Mouse (Mus musculus): ENCODE measurements at regions not wholly inside any gene's neighbourhood (a gene's known extent, or its start where the extent isn't known, plus 50 kb on each side); places are given as distances from the start of the nearest gene placed in this dataset.
A peak's percentile ranks its signal among the peaks of the same experiment; 100 is the strongest.

DNA sequence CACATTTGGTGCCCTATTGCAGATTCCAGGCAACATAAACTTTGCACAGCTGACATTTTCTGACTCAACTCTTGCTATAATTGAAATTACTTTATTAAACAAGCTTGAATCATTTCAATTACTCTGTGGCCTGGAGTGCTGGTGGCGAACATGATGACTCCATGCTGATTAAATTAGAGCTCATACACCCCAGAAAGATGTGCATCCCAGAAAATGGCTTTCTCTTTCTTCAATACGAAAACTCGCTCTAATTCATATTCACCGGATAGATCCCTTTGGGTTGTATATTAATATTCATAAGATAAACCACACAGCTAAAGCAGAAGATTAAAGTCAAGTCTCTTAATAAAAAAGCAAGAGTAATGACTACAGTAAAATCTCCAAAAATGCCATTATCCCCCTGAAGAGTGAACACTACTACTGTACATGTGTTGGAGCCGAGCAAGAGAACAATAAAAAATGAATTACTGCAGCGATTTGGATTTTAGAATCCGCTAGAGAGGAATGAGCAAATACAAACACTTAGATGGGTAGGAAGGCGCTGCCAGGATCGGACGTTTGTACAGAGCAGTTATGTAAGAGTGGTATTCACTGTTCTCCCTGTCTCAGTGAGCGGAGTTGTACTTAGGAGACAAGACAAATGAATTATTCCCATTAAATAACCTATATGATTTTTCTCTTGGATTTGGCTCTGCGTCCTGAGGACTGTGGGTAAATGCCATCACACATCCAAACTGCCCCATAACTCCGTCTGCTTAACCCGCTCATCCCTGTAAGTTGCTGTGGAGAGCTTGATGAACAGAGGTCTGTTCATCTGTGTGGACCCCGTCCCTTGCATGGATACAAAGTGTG, 264.5 kb upstream of the Igfbp7 start:
- peak in 1 of 2 experiments; percentile 5 for DNase-seq (ENCODE audit: low spot score in 2 of 2)
- intact Hi-C loops (cut with DNase I): no loop called here

DNA sequence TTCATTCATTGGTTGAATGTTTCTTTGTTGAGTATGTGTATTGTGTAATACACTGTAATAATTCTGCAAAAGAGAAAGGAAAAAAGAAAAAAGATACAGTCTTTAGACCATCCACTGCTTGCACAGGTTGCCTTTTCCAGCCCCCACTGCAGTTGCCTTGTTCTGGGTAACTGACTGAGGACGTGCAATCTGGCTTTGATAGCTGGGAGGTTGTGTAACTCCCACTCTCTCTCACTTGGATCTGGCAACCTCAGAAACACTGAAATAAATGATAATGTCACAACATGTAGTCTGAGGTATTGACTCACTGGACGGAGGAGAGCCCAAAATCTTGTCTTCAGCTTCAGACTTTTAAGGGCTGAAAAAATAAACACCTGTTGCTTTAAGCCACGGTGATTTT, 255.3 kb upstream of the Igfbp7 start:
- intact Hi-C loops (cut with DNase I): no loop called here
- peak in 1 of 2 experiments; percentile 57 for DNase-seq (ENCODE audit: low spot score in 2 of 2)

DNA sequence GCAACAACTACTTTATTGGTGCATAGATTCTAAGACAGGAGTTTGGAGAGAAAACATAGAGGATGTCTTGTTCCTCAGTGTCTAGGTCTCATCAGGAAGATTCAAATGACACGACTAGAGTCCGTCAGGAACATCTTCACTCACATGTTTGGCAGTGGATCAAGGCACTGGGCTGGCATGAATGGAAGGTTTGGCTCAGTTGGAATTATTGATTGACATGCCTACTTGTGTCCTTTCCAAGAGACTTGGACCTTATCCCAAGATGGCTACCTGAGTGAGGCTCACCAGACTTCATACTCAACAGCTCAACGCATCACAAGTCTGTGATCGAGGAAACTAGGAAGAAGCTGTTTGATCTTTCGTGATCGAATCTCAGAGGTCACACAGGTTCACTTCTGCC, 251.2 kb upstream of the Igfbp7 start:
- DNase-seq (ENCODE audit: low spot score in 2 of 2): no peak
- intact Hi-C loops (cut with DNase I): no loop called here

DNA sequence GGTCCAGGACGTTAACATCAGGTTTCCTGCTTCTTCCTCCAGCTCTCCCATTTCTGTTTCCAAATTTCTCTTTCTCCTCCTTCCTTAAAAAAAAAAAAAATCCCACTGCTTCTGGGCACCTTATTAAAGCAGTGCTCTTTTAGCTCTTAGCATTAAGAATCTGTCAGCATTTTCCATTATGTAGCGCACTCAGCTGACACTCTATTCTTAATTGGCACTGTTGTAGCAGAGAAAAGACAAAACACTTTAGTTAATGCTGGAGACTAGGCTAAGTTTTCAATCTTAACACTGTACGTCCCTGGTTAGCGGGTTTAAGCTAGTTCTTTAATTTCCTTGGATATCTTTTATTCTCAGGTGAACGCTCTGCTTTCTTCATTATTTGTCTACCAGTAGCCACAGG, 236.8 kb upstream of the Igfbp7 start:
- DNase-seq (ENCODE audit: low spot score in 2 of 2): no peak
- intact Hi-C loops (cut with DNase I): no loop called here

DNA sequence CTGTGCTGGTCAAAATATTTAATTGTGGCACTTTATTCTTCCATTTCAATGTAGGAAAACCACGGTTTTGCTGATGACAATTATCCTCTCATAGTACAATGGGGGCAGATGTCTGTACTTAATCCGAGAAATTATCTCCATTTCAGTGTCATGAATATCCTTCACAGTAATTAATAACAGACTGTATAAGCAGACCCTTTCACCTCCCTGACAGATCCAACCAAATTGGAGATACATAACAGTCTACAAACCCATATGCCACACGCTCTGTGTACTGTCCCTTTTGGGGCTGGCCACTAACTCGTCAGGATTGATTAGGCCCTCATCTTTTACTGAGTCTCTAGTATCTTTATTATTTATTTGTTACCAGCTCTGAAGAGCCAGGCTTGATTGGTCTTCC, 212.6 kb upstream of the Igfbp7 start:
- intact Hi-C loops (cut with DNase I): no loop called here
- no peak for DNase-seq (ENCODE audit: low spot score in 2 of 2)

DNA sequence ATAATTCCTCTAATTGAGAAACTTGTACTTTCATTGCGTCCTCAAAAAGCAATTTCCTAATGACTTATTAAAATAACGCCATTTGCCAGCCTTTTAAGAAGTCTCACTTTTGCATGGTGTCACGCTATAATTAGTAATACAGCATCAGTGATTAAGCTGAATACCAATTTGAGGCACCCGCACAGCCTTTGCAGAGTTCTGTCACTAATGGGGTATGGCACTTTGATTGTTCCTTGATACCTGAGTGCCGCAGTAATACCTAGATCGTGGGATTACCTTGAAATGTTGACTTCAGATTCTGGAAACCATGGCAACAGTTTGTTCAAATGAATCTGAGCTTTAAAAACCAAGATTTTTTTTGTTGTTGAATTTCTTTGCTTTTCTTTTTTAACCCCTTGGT, 202.7 kb upstream of the Igfbp7 start:
- intact Hi-C loops (cut with DNase I): no loop called here
- no peak for DNase-seq (ENCODE audit: low spot score in 2 of 2)

DNA sequence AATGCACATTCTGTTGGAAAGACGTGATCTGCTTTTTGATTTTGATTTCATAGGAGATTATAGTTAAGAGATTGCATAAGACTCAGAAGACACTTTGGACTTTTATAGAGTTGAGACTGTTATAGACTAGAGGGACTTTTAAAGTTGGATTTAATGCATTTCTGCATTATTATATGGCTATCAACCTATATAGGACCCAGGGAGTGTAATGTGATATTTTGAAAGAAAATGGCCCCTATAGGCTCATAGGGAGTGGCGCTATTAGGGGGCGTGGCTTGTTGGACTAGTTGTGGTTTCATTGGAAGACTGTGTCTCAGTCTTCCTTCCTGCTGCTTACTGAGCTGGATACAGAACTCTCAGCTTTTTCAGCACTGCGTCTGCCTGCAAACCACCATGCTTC, 186.9 kb upstream of the Igfbp7 start:
- DNase-seq (ENCODE audit: low spot score in 2 of 2): no peak
- intact Hi-C loops (cut with DNase I): no loop called here

DNA sequence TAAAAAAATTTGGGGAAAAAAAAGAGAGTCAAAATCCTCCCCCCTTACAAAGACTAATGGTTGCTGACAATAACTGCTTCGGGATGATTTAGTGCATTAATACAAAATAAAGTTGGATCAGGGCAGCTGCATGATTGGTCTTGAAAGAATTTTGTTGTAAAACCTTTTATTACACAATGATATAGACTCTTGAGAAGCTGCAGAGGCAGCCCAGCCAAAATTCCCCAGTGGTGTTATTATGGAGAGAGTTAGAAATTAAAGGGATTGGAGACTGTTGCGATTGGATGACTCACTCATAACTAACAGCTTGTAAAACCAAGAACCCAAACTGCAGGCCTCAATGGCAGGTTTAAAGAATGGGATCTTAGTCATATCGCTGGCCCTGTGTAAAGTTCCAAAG, 181.4 kb upstream of the Igfbp7 start:
- no peak for DNase-seq (ENCODE audit: low spot score in 2 of 2)
- intact Hi-C loops (cut with DNase I): no loop called here

DNA sequence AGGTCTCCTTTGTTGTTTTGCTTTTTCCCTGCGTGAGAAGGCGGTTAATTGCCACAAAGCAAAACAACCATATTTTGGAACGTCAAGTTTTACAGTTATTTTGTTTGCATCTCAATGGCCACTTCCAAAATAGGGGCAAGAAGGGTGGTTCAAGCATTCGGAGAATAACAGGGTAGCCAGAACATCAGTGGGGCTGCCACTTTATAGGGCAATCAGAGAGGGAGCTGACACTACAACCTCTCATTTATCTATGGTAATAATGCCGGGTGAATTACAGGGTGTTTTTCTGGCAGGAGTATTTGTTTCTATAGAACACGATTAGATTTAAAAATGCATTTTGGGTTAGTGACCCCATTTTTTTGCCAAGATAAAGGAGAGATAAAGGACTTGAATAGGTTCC, 173.9 kb upstream of the Igfbp7 start:
- no peak for DNase-seq (ENCODE audit: low spot score in 2 of 2)
- intact Hi-C loops (cut with DNase I): no loop called here

DNA sequence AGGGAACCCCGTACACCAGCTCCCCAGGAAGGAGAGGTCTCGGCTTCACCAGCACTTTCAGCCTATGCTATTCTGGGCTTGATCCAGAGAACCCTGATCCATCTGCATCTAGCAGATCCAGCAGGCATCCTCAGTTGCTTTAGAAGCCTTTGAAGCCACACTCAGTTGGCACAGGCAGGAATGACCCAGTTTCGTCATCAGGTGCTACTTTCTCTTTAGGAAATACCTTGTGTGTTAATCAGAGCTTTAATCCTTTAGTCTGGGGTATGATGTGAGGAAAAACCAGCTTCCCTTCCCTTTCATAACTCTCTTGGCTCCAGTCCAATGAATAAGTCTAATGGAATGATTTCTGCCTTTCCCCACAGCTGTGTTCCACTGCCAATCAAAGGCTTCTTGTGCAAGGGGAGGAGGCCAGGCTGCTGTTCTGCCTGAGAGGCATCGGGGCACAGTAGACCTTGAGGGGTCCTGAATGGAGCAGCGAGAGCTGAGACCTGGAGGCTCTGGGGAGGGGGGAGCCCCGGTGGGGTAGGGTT, 173.3 kb upstream of the Igfbp7 start:
- peak; percentile 3 to 11 for DNase-seq (ENCODE audit: low spot score in 2 of 2)
- intact Hi-C loops (cut with DNase I): no loop called here

DNA sequence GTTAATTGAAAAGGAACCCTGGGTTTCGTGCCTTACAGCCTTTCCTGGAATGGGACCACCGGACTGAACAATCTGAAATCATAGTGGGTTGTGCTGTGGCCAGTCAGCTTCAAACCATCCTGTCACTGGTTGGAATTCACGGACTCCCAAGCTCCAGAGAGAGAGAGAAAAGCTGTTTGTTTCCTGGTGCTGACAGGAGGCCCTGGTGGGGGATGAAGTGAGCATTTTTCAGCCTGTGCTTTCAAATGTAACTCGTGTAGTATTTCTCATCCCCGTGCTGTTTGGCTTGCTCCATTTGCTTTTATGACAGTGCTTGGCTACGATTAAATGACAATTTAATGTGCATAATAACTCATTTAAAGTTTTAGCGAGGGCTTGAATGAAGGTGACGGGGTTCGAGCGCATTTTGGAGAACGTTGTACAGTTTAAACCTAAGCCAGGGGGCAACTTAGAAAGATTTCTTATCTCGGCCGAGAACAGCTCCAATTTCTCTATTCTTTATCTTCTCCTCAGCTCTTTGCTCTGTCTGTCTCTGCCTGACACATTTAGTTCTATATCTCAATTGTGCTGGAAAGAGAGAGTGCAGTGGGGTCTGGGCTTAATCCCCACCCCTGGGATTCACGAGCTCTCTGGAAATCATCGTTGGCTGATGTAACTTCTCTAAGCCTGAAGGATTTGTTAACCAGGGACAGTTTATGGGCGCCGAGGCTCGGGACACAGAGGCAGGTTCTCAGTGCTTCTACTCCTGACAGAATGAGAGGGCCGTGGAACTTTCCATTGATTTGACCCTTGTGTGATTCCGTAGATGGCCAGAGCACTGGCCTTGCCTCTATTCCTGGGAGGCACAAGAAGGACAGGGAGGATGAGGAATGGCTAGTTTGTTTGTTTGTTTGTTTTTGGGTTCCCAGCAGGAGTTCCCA, 172.2 kb upstream of the Igfbp7 start:
- DNase-seq (ENCODE audit: low spot score in 2 of 2): no peak
- intact Hi-C loops (cut with DNase I): no loop called here

DNA sequence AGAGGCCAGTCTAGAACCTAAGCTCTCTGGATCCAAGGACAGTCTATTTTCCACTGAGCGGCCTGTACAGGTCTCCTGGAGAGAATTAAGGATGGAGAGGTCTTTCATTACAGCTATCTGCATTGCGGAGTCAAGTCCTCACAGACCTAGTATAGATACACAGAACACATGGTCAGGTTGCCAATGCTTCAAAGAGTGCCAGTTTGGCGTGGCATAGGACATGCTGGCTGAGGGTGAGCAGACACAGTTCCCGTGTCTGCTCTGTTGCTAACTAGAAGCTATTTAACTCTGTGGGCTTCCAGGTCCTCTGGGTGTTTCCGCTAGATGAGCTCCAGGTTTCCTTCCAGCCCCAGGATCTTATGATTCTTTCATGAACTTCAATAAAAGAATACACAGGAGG, 169.0 kb upstream of the Igfbp7 start:
- no peak for DNase-seq (ENCODE audit: low spot score in 2 of 2)
- intact Hi-C loops (cut with DNase I): no loop called here

DNA sequence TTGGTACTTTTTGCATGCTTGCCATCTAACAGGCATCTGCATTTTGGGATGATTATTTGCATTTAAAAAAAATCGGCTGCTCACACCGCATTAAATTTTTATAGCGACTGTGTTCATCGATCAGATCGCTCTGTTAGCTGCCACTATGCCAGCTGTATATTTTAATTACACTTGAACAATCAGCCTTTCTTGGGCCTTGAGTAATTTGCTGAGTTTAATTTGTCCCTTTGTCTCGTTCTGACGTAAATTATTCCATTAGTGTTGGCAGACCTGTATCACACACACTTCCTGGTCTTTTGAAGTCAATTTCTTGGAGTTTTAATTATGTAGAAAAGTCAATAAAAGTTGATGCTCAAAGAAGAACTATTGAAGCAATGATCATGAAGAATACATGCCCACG, 167.9 kb upstream of the Igfbp7 start:
- intact Hi-C loops (cut with DNase I): no loop called here
- DNase-seq (ENCODE audit: low spot score in 2 of 2): no peak

DNA sequence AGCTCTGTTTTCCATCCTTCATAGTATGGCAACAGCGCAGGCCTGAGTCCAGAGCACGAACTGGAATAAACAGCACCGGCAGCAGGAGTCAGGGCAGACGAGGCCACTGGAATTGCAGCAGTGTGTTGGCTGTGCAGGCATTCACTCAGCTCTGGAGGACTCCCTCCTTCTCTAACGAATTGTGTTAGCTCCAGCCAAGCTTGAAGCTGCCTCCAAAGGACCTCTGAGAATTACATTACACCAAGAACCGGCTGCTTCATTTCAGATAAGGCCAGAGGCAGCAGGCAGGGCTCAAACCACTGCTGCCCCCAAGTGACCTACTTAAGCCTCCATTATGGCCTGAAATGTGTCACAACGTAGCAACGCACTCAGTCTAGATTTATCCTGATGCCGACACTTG, 162.5 kb upstream of the Igfbp7 start:
- no peak for DNase-seq (ENCODE audit: low spot score in 2 of 2)
- intact Hi-C loops (cut with DNase I): no loop called here

DNA sequence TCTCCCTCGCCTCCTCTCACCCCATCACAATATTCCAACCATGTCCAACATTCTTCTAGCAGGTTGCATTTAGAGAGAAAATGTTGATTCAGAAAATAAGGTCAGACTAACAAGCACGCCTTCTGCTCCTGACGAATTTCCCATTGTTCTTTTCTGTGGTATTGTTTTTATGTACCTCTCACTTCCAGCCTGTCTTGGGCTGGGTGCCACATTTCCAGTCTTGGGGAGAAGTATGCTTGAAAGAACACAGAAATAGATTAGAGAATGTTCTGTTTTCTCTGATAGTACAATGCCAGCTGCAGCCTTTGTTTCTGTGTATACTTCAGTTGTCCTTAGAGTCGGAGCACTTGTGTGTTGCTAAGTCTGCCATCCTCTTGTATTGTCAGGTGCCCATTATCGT, 160.3 kb upstream of the Igfbp7 start:
- DNase-seq (ENCODE audit: low spot score in 2 of 2): no peak
- intact Hi-C loops (cut with DNase I): no loop called here

DNA sequence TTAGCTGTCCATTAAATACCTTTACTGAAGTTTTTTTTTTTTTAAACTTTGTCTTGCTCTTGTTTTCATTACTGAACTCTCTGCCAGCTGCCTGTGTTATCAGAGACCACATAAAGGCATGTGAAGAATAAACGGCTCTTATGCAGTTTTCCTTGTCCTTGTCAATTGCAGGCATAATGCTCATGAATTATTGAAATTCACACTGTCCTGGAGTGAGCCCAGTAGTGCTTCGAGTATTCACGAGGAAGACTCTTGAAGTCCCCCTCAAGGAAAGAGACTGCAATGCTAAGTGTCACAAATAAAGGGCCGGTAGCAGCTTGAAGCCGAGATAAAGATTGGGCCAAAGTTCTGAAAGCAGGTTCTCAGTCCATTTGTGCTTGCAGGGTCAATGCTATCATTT, 144.7 kb upstream of the Igfbp7 start:
- intact Hi-C loops (cut with DNase I): no loop called here
- DNase-seq (ENCODE audit: low spot score in 2 of 2): no peak

DNA sequence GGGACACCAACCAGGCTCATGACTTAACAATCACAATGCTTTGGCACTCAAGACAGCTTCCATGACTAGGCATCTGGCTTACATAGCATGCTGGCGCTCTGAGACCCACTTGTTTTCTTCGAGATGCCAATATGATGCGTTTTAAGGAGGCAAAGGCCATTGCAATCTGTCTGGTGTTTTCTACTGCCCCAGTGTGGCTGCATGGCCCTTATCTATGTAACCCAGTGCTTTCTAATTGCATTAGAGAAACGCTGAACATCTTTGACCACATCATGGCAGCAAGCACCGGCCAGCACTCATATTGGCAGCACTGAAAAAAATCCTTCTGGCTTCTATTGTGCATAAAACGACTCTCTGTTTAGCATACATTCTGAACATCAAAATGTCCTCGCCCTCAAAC, 144.2 kb upstream of the Igfbp7 start:
- intact Hi-C loops (cut with DNase I): no loop called here
- no peak for DNase-seq (ENCODE audit: low spot score in 2 of 2)

DNA sequence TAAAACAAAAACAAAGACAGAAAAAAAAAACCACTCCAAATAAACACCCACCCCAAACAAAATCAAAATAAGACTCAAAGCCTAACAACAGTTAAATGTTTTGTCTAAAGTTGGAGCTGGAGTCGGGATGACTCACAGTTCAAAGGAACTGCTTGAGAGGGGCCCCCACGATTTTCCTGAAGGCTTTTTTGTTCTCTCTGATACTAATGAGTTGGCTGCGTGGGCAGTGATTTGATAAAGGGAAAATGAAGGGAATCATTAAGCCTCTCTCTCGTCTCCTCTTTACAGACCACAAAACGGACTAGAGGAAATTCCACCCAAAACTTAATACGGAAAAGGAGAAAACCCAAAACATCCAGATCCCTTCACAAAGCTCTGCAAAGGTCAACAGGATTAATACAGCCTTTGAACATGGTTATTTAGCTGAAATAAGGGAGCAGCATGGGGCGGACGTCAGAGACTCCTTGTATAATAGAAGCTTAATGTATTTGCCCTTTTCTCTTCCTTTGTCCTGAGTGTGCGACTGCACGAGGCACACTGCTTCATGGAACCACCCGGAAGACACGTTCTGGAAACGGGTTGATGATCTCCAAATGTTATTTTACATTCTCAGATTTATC, 138.3 kb upstream of the Igfbp7 start:
- no peak for DNase-seq (ENCODE audit: low spot score in 2 of 2)
- intact Hi-C loops (cut with DNase I): no loop called here

DNA sequence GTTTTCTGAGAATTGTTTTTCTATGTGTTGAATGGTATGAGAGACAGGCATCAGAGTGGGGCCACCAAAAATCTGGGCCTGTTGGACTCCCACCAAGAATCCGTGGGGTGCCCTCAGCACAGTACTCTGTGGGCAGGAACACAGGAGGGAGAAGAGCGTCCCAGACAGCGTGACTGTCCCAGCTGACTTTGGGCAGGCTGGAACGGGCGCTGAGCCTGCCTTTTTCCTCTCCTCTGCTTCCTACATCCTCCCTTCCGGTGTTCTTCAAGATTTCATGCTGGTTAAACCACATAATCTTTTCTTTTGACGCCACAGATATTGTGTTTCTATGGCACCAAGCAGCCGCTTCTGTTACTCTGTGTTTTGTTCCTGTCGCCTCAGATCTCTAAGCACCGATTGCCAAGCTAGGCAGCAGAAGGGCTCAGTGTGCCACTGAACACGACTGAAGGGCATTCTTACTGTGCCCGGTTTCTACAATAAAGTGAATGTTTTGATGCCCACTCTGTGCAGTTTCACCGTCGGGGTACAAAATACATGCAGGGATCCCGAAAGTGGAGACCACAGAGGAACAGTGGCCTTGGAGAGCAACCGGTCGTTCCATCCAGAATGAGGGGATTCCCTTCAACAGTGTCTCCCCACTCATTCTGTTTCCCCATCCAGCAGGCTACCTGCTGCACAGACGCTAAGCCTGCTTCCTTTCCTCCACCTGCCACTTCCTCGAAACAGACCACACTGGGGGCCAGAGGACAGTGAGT, 124.6 kb upstream of the Igfbp7 start:
- intact Hi-C loops (cut with DNase I): no loop called here

DNA sequence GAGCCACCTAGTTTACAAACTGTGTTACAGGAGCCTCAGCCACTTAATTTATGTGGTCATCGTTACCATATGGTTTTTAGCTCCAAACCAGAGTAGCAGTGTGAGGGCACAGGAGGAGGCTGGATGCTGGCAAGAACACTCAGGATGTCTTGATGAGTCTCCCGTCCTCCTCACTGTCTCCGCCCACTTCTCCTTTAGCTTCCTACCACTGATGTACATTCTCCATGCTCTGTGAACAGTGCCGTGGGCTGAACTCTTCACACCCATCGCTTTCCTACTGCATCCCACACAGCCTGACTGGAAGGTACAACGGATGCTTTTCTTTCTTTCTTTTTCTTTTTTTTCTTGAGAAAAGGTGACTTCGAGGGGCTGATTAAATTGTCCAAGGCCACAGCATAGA, 122.5 kb upstream of the Igfbp7 start:
- DNase-seq (ENCODE audit: low spot score in 2 of 2): peak; percentile 11 to 58
- intact Hi-C loops (cut with DNase I): no loop called here

More for the DNA sequence above, 124.6 kb upstream of the Igfbp7 start:
- peak in 1 of 2 experiments; percentile 8 for DNase-seq (ENCODE audit: low spot score in 2 of 2)

Measured in left cerebral cortex, postnatal 25 days (tissue).